Mouse (Mus musculus): Measurements from ENCODE around the gene Xaf1.

DNA sequence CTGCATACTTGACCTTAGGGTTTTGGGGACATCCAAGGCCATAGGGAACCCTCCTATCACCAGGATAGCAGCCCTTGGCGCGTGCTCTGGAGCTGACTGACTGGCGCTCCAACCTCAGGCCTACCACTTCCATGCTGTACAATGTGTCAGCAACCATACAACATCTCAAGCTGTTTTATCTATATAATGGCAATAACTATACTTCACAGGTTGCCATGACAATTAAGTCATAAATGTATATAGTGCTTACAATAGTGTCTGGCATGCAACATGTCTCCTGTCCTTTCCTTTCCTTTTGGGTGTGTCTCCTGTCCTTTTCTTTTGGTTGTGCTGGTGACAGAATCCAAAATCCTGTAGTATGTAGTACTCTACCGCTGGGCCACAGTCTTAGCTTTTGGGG is 45.8 kb upstream of the Xaf1 start:
- TF ChIP-seq POLR2A (IDR thresholded peaks at IDR 0.05; ENCODE audit: borderline replicate concordance, control insufficient read depth, low read depth, low read length), result no peak
- TF ChIP-seq CTCF (IDR thresholded peaks at IDR 0.05; ENCODE audit: control insufficient read depth, insufficient read depth, low read length), result no peak

Measured in bone marrow, adult 2 months (tissue).